Mouse (Mus musculus): Measurements from ENCODE around the gene Srgap2.

The Srgap2 gene

DNA sequence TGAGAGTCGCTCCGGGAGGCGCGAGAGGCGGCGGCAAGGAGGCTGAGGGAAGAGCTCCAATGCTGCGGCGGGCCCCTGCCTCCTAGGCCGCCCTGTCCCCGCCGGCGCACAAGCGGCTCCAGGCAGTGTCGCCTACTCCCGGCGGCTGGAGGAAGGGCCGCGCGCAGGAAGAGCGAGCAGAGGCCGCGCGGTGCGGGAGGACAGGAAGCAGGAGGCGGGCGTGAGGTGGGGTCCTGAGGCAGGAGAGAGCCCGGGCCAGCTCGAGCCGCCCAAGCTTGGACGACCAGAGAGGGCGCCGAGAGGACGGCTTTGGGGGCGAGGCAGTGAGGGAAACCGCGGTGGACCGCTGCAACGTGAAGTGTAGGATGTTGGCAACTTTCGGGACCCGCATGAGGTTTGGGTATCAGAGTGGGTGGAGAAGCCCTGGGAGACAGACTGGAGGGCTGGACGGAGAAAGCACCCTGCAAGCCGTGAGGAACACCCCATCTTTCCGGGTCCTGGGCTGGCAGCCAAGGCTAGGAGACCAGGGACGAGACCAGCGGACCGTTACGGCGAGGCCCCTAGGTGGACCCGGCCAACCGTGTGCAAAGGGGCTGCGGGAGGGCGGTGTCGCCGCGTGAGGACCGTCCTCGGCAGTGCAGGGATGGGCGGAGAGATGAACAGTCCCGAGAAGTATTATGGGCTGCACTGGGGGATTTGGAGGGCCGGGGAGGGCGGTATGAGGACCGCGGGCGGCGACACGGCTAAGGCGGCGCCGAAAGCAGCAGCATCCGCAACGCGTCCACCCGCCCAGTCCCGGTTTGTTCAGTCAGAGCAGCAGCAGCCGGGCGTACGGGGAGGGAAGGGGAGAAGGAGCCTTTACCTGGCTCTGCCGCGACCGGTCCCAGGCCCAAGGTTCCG lies 531 bp downstream of the Srgap2 start:
- DNase-seq (ENCODE audit: extremely low spot score, low read depth, low spot score): no peak

DNA sequence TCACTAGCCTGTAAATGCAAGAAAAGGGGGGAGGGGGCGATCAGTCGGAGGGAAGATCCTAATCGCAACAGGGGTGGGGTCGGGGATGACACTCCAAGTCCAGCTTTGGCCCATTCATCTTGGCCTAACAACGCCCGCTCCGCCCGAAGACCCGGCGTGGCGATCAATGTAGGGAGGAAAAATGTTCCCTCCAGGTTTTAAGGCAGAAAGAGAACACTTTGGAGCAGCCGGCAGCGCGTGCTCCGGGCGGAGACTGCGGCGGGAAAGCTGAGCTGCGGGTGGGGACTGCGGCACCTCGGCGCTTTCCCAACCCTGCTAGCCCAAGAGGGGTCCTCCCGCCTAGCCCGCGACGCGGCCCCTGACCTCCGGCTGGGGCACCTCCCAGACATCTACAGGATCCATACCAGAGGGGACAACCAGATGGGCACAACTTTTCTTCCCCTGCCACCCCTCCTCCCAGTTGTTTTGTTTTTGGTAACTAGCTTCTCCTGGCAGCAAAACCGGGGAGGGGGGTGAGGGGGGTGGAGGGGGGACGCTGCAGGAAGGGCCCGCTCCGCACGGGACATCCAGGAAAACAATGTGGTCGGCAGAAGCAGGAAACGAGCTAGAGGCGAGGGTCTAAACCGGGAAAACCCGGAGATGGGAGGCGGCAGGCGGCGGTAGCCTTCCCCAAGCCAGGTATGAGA lies 1.4 kb downstream of the Srgap2 start:
- DNase-seq (ENCODE audit: extremely low spot score, low read depth, low spot score): no peak

DNA sequence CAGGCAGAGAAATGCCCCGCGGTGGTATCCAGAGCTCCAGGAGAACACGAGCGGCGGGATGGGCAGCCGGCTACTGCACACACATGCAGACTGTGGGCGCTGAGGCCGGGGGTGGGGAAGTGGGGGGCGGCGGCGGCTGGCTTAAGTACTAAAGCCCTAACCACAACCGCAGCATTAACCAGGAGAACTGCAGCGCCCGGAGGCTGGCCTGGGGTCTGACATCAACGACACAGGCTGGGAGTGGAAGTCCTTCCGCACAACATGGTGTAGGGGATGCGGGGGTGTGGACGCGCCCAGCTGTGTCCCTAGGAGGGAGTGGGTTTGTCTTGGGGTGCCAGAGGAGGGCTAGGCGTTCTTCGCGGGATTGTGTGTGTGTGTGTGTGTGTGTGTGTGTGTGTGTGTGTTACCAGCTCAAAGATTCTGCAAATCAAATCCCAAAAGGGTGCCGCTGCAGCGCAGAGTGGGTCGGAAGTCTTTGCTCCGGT lies 2.0 kb downstream of the Srgap2 start:
- DNase-seq (ENCODE audit: extremely low spot score, low read depth, low spot score): no peak

DNA sequence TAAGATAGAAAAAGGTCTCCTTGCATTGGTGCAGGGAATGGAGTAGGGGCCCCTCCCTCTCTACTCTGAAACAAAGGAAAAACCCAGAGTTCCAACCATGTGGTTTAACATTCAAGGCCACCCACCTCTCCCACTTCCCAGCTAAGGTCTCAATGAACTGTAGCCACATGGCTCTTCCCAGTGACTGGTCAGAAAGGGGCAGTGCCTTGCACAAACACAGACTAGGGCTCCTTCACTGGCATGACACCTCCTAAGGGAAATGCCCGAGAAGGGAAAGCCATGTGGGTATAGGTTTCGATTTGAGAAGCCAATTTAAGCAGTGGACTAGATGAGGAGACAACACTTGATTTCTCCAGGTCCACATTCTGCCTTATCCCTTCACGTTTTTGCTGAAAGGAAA lies 3.4 kb downstream of the Srgap2 start:
- DNase-seq (ENCODE audit: extremely low spot score, low read depth, low spot score): no peak

DNA sequence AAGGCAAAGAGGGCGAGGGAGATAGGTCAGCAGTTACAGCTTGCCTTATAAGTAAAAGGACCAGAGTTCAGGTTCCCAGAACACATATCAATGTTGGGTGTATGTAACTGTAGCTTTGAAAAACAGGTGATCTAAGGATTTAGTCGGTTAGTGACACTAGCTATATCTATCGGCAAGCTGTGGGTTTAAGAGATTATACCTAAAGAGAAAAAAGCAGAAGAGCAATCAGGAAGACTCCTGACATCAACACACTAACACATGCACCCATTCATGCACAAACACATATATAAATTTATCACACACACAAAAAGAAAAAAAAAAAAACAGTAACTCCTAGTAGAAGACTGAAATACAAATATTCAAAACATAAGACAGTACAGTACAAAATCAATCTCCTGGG lies 10.6 kb downstream of the Srgap2 start:
- DNase-seq (ENCODE audit: extremely low spot score, low read depth, low spot score): no peak

DNA sequence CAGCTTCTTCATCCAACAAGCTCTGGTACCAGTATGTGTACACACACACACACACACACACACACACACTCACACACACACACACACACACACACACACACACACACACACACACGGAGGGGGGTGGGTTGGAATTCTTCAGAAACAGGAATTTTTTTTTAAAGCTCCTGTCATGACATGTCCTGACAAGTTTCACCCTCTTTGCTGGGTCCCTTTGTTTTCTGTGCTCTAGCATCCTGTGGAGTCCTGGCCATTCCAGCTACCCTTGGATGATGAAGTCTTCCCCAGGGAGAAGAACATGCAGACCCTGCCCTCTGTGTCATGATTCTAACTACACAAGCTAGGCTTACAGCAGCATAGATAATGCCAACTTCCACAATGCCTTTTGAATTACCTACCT lies 13.0 kb downstream of the Srgap2 start:
- DNase-seq (ENCODE audit: extremely low spot score, low read depth, low spot score): no peak

DNA sequence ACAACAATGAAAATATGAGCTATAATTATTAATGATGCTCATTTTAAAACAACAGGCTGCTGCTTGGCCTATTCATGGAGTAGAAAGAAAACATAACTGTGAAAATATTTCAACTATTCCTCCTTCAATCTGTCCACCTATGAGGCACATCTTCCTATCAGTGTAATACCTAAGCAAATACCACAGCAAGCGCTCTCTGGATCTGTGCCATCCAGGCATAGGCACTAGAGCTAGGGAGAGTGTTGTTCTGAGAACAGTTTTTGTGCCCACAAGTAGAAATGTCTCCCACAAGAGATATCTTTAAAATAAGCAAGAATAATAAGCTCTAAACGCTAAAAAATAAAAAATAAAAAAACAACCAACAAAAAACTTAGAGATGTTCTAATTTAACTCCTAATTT lies 14.0 kb downstream of the Srgap2 start:
- DNase-seq (ENCODE audit: extremely low spot score, low read depth, low spot score): no peak

DNA sequence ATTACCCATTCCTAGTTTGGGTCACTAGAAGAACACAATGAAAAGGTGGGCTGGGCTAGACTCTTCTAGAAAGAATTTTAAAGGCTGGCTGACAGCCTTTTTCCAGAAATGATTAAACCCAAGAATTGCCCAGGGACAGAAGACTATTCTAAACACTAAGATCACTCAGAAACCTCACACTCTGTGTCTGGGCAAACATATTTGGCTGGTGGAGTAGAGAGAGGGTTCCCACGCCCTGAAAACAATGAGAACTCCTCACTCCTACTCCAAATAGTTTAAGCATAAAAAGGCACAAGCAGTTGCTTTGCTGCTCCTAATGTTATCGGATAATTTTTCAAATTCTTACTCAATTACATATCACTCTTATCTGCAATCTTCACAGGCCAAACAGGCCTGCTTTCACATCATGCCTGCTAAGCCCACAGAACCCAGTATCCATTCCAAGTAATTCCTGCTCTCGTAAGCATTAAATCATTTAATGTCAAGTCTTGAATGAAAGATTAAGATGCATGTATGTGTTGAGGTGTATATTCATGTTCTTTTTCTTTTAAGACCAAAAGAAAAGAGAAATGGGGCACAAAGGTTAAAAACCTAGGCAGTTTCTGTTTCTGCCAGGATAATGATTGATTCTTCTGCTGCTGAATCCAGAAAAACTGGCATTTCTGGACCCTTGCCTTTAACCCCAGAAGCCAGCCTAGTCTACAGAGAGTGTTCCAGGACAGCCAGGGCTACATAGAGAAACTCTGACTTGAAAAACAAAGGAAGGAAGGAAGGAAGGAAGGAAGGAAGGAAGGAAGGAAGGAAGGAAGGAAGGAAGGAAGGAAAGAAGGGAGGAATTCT lies 15.3 kb downstream of the Srgap2 start:
- no peak for DNase-seq (ENCODE audit: extremely low spot score, low read depth, low spot score)

DNA sequence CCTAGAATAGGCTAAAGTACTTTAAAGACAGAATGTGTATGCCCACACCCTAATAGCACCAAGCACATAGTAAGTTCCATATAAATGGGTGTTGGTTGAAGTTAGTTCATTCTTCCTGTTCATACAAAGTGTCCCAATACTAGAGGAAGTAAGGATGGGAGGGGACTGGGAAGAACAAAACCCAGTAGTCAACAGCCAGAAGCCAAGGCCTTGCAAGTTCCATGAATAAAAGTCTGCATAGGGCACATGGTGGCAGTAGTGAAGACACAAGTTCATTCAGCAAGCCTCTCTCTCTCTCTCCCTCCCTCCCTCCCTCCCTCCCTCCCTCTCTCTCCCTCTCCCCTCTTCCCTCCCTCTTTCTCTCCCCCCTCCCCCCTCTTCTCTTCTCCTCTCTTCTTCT lies 16.0 kb downstream of the Srgap2 start:
- DNase-seq (ENCODE audit: extremely low spot score, low read depth, low spot score): no peak

DNA sequence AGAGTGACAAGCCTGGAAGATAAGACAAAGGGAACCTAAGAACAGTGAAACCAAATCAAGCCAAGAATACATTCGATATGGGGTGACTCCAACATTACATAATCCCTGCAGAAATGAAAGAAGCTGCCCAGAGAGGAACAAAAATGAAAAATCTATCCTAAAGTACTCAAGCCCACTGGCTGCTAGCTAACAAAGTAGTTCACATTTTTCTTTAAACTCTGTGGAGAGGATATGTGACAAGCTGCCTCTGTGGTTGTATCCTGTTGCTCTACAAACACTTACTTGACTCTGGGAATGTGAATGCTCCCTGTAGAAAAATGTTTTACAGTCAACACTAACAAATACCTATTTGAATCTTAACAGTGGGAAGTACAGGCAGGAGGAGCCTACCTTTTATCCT lies 25.5 kb downstream of the Srgap2 start:
- DNase-seq (ENCODE audit: extremely low spot score, low read depth, low spot score): no peak

DNA sequence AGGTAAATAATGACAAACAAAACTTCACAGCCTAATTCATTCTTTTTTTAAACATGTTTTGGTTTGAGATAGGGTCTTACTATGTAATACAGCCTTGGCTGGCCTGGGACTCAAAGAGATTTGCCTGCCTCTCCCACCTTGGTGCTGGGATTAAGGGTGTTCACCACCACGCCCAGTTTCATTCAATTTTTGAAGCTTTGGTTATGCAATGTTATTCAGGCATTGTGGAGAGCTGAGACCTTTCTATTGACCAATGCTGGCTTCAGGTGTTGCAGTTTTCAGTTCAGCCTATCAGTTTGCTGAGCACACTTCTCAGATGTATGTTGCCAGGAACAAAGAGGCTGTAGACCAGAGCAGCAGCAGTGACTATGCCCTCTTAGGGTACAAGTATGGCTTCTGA lies 28.9 kb downstream of the Srgap2 start:
- no peak for DNase-seq (ENCODE audit: extremely low spot score, low read depth, low spot score)

DNA sequence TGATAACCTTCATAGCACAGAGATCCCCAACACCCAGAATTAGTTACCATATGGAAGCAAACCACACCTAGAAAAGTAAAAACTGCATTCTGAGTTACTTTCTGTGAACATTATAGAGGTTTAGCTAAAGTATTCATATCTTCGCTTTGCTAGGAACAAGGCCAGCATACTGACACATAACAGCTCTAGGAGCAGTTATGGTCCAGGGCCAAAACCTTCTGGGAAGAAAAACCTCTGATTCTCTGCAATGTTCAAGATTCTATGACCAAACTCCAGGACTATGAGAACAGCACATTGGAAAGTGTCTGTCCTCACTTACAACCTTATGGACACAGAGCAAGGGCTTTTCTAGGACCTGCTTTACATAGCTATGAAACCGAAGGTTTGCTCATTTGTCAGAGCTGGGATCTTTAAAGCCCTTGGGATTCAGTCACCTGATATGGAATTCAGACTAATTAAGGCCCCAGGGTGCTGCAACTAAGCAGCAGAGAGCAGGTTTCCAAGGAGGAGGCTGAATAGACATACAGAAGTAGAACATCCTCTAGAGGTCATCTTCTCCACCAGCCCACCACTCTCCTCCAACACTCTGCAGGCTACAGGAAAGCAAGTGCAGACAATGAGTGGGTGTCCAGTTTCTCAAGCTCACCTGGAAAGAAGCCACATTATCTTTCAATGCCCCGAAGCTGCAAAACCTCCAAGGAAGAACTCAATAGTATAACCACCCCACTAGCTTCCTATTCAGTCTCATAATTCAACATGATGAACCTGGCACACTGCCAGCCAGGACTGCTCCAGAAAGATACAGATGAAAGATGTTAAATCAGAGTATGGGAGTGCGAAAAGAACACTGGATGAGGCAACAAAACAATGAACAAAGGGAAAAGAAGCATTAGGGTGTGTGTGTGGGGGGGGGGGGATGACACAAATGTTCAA lies 32.9 kb downstream of the Srgap2 start:
- DNase-seq (ENCODE audit: extremely low spot score, low read depth, low spot score): no peak

DNA sequence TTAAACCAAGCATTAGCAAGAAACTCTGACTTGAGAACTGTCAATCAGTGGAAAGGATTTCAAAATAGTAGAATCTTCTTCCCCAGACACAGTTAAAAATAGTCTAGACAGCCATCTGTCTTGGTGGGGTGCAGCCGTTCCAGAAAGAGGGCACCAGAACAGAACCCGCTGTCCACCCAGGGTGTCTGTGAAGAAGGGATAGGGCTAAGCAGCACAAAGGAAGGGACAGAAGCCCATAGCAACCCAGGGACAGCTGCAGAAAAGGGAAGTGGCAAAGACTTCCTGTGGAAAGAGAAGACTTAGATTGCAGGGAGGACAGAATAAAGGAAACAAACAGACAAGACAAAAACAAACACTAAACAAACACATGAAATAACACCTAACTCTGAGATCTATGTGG lies 34.8 kb downstream of the Srgap2 start:
- DNase-seq (ENCODE audit: extremely low spot score, low read depth, low spot score): no peak

DNA sequence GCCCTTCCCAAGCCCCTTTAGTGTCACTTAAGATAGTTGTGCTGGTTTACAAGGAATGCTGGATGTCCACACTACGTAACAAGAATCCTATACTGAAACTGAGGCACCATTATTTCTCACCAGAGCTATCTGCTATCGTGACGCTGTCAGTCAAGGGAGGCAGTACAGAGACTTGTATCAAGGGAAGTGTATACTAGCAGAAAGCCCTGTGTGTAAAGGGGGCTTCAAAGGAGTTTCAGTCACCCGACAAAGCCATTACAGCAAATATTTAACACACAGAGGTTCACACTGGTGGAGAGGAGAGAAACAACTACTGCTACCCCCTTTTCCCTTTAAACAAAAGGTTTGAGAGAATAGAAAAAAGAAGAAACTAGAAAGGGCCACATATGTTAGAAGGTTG lies 35.6 kb downstream of the Srgap2 start:
- no peak for DNase-seq (ENCODE audit: extremely low spot score, low read depth, low spot score)

DNA sequence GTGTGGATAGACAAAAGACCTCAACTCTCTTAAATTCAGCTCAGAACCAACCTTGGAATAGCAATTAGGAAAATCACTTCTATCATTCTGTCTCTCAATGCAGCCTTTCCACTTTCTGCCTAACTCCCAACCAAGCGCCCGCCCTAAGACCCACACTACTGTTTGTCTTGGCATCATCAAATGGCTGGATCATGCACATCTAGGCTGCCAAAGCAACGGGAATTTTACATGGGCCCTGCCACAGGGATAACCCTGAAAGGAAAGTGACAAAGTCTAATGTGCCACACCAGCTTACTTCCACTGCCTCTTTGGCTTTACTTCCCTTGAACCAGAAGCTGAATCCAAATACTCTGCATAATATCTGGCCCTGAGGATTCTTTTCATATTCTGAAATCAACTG lies 37.8 kb downstream of the Srgap2 start:
- DNase-seq (ENCODE audit: extremely low spot score, low read depth, low spot score): no peak

DNA sequence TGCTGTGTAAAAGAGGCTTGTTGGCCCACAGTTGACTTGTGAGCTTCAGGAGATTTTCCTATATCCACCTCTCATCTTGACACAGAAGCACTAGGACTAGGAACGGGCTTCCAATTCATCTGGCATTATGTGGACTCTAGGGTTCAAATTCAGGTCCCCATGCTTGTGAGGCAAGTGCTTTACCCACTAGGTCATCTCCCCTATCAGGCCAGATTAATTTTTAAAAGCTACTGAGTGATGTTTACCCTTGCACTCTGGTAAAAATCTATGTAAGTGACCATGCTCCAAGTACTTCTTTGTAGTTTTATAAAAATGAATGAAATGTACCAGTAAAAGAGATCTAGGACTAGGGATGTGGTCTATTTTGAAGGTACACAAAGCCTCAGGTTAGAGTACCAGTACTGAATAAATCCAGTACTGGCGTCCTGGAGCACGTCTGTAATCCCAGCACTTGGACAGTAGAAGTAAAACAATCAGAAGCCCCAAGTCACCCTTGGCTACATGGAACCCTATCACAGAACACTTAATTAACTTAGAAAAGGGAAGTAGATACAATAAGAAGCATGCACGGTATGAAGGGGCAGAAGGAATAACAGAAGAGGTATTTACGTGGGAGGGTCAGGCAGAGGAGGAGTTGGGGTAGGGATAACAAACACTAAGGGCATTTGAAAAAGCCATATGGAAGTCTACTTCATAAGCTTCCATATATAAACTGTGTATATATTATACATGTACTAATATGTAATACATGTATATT lies 40.9 kb downstream of the Srgap2 start:
- no peak for DNase-seq (ENCODE audit: extremely low spot score, low read depth, low spot score)

DNA sequence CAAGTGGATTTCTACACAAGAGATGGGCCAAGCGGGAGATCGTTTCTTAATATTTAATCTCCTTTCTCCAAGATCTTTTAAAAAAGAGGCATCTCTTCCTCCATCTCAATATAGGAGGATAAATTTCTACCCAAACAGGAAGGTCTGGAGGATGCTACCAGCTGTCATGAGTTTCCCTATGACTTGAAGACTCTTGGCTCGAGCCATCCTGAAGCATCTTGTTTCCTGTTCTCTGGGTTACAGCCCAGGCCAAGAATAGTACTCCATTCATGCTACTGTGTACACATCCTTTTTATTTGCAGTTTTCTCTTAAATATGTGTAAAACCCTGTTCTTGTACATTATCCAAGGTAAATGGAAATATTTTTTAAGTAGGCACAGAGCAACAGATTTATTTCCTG lies 44.9 kb downstream of the Srgap2 start:
- no peak for DNase-seq (ENCODE audit: extremely low spot score, low read depth, low spot score)

DNA sequence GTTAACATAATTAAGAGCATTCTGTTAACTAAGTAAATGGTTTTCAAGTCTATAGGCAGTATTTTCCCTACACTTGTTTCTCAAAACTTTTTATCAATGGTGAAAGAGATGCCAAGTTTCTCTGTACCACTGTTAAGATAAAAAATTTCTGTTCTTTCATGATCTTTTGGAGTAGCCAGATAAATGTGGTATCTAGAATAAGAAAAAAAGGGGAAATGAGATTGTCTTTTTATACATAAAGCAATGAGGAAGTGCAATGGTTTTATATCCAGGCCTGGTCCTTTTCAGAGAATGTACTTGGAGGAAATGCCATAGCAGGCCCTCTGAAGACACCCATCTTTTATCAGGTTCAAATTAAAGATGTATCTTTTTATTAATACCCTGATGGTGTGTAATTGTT lies 45.8 kb downstream of the Srgap2 start:
- no peak for DNase-seq (ENCODE audit: extremely low spot score, low read depth, low spot score)

DNA sequence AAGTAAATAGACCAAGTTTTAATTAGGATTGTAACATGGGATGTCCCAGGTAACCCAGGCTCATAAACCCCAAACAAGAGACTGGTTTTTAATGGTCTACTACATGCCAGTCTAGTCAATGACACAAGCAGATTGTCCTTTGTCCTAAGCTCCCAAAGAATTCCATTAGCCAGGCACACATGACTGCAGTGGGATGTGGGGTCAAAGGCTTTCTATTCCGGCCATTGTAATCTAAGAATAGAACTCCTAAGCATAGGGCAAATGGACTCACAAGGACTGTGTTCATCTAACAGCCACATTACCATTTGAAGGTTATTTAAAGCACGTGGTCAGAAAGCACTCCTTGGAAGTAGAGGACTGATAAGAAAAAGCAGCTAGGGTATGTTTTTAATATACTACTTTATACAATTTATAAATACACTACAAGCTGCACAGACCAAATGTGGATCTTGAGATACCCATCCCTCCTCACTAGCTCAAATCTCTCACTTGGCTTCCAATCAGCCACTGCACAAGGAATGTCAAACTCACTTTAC lies 48.3 kb downstream of the Srgap2 start:
- no peak for DNase-seq (ENCODE audit: extremely low spot score, low read depth, low spot score)
